ENCODE assay signal across 8 mouse cellular contexts in the genomic region with DNA sequence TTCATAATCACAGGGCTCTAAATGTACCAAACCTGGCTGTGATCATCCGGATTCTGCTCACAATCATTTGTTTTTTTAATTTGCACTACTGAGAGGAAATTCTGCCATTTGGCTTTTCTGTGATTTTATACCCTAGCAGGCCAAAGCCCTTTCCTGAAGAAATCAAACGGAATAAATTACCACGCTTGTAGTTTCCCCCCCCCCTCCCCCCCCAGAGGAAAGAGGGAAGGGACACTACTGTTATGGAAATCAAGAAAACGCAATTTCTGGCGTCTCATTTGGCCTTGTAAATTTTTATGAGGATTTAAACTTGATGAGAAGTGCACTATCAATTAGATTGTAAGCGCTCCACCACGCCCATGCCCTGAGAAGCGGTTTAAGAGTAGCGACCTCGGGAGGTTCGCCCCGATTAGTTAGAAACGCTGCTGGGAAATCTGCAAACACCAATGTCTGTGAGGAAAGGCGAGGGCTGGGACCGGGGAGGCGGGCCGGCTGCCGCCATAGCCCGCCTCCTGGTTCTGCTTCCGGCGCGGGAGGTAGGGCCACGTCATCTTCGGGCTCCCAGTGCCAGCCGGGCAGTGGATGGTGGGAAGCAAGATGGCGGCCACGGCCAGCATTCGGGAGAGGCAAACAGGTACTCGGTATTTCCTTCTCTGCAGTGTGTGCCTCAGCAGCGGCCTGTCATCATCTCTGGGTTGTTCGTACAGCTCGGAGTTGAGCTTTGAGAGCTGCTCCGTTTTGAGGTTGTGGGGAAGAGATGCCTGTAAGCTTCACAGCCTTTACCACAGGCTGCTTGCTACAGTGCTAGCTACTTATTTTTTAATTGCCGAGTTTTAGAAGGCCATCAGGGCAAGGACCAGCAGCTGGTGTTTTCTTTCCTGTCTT. TPM values are rescaled to one million over a fixed set of nuclear protein-coding genes. Genes with fewer than 3 reads are reported as not detected.
DNase-seq lines count a peak whose midpoint lies in the region; ATAC-seq lines count a peak whose summit lies in the region.

TSS of gene Scfd1 (plus strand) at position 508 of the 885 bp plus-strand sequence.

- peak; percentile 92 to 93 for DNase-seq in B cell, adult 2 months
- peak; percentile 98 for DNase-seq in brain, adult 2 months (ENCODE audit: low read depth, low spot score)
- DNase-seq in heart, embryonic 10.5 days (ENCODE audit: low spot score) = peak; percentile 98
- DNase-seq in liver = peak; percentile 95
- peak; percentile 91 to 95 for DNase-seq in spleen, postnatal 4 days (ENCODE audit: low spot score in 2 of 2)

- peak within 1 kb of the TSS; percentile 63 for H3K4me2 ChIP-seq in kidney, embryonic 15.5 days

- H3K9ac ChIP-seq in kidney, embryonic 15.5 days = peak within 1 kb of the TSS; percentile 89

- H3K9me3 ChIP-seq in heart, embryonic 10.5 days = no peaks in the 10 kb centered on the region
- H3K9me3 ChIP-seq in kidney, embryonic 15.5 days (replicated peaks) = no peaks in the 10 kb centered on the region

- ATAC-seq in erythroblast, adult 5-6 weeks (replicated peaks; ENCODE audit: low FRiP score, poor library complexity, severe bottlenecking) = peak; percentile 100
- ATAC-seq in kidney, embryonic 15.5 days (replicated peaks; ENCODE audit: low FRiP score) = peak; percentile 100
- ATAC-seq in monocyte, adult 5-6 weeks (replicated peaks; ENCODE audit: insufficient number of reproducible peaks, low FRiP score, low TSS enrichment, poor library complexity, severe bottlenecking) = peak; percentile 99

- peak within 1 kb of the TSS; percentile 95 for H3K27ac ChIP-seq in heart, embryonic 10.5 days
- H3K27ac ChIP-seq in kidney, embryonic 15.5 days = peak within 1 kb of the TSS; percentile 86

- H3K4me1 ChIP-seq in heart, embryonic 10.5 days = no peaks in the 10 kb centered on the region
- 0 out of 2 replicates have a peak, but pooled peaks cover 5% of the 10 kb centered on the region for H3K4me1 ChIP-seq in kidney, embryonic 15.5 days

- H3K27me3 ChIP-seq in heart, embryonic 10.5 days (ENCODE audit: insufficient read depth, poor library complexity, severe bottlenecking) = no peaks in the 10 kb centered on the region
- H3K27me3 ChIP-seq in kidney, embryonic 15.5 days = no peaks in the 10 kb centered on the region

- peaks cover 34% of the 10 kb centered on the region for H3K36me3 ChIP-seq in heart, embryonic 10.5 days
- H3K36me3 ChIP-seq in kidney, embryonic 15.5 days = peaks cover 34% of the 10 kb centered on the region

- 1% methylated on average over 34 of the region's 34 CpGs for WGBS in heart, embryonic 10.5 days
- WGBS in kidney, embryonic 15.5 days = under 1% methylated on average over 34 of the region's 34 CpGs

- H3K4me3 ChIP-seq in heart, embryonic 10.5 days = peak within 1 kb of the TSS; percentile 72
- peak within 1 kb of the TSS; percentile 86 for H3K4me3 ChIP-seq in kidney, embryonic 15.5 days (replicated peaks)

RNA-seq across cellular contexts. Expression of gene Scfd1, which starts in this region (rescaled TPM):
- total RNA-seq in erythroblast, adult 5-6 weeks (2015; ENCODE audit: low replicate concordance) = 43.5 and 74.9 TPM in 2 replicates
- 81.4 and 89.0 TPM in 2 replicates for total RNA-seq in erythroblast, adult 5-6 weeks (2017; ENCODE audit: low replicate concordance)
- polyA plus RNA-seq in heart, embryonic 10.5 days (2016; fragmentation: Nextera tagmentation; extraction: Ambion mirVana) = 74.5 and 75.9 TPM in 2 replicates
- polyA plus RNA-seq in kidney, embryonic 15.5 days (2015; fragmentation: Nextera tagmentation; extraction: Ambion mirVana) = 83.0 and 85.4 TPM in 2 replicates
- 118 to 131 TPM (median 124 TPM) in 3 replicates for total RNA-seq in monocyte, adult 5-6 weeks (2017)

Comparison
In these comparisons a context has a peak if more than half of its experiments do, and no peak if none do; other contexts are left out.
1. Peak in every context shown above with its lines: DNase-seq, ATAC-seq, H3K4me3 ChIP-seq and H3K27ac ChIP-seq.